Mouse (Mus musculus): ENCODE results near the gene Klc3.

- TF ChIP-seq CTCF (IDR thresholded peaks at IDR 0.05; ENCODE audit: extremely low read depth, insufficient read depth, insufficient read length, insufficient replicate concordance) (no peak), POLR2A (IDR thresholded peaks at IDR 0.05; ENCODE audit: low read depth, low read length) (no peak)
Measured at GRCm38 (mm10) chr7:19375368-19375767, 28.5 kb downstream of the Klc3 start.
